Mouse (Mus musculus) embryonic facial prominence, embryonic 12.5 days (tissue): ENCODE measurements around the gene Pknox1. TPM values are rescaled to one million over a fixed set of nuclear protein-coding genes. Genes with fewer than 3 reads are reported as not detected.

ENCODE experiments used
- ATAC-seq: fragments of 200-750 bp; cut with Nextera tagmentation; 2 replicates; pipeline ENCODE4 v1.8.0; 2017; ENCODE audit not compliant: insufficient number of reproducible peaks, insufficient read depth, low FRiP score, low TSS enrichment
- H3K27ac ChIP-seq: fragments of 300-500 bp; sonication (generic); 2 replicates; pipeline ENCODE4 v1.5.1; 2016; ENCODE audit warnings: mild to moderate bottlenecking
- H3K27me3 ChIP-seq: fragments of 300-500 bp; sonication (generic); 2 replicates; pipeline ENCODE4 v1.6.1; 2016; ENCODE audit warnings: mild to moderate bottlenecking, moderate library complexity
- H3K36me3 ChIP-seq: fragments of 300-500 bp; sonication (generic); 2 replicates; pipeline ENCODE4 v1.6.1; 2016; ENCODE audit warnings: mild to moderate bottlenecking
- H3K4me1 ChIP-seq: fragments of 300-500 bp; sonication (generic); 2 replicates; pipeline ENCODE4 v1.6.1; 2016
- H3K4me2 ChIP-seq: fragments of 300-500 bp; sonication (generic); replicated peaks from 2 replicates; pipeline ENCODE4 v1.6.1; 2016; ENCODE audit warnings: mild to moderate bottlenecking, moderate library complexity
- H3K4me3 ChIP-seq: fragments of 300-500 bp; sonication (generic); 2 replicates; pipeline ENCODE4 v1.5.1; 2016; ENCODE audit warnings: mild to moderate bottlenecking
- H3K9ac ChIP-seq: fragments of 300-500 bp; sonication (generic); 2 replicates; pipeline ENCODE4 v1.6.1; 2016; ENCODE audit warnings: mild to moderate bottlenecking, moderate library complexity
- H3K9me3 ChIP-seq: fragments of 300-500 bp; sonication (generic); 2 replicates; pipeline ENCODE4 v1.6.1; 2016; ENCODE audit warnings: mild to moderate bottlenecking, moderate library complexity
- WGBS: fragments of 180-500 bp; shearing (Covaris S2); methylation state at CpG from one replicate; pipeline ENCODE4 v1.1.7; 2016; 5-methylcytosine and 5-hydroxymethylcytosine counted together
- polyA plus RNA-seq: library from polyadenylated mRNA; unstranded; fragments of >200 nt; fragmentation: Nextera tagmentation; extraction: Ambion mirVana; gene quantifications from 2 replicates; pipeline ENCODE4 v1.2.1, GENCODE M21; 2016

The Pknox1 gene
- polyA plus RNA-seq, 1 experiment from 2014 or later = 26.7 TPM

DNA sequence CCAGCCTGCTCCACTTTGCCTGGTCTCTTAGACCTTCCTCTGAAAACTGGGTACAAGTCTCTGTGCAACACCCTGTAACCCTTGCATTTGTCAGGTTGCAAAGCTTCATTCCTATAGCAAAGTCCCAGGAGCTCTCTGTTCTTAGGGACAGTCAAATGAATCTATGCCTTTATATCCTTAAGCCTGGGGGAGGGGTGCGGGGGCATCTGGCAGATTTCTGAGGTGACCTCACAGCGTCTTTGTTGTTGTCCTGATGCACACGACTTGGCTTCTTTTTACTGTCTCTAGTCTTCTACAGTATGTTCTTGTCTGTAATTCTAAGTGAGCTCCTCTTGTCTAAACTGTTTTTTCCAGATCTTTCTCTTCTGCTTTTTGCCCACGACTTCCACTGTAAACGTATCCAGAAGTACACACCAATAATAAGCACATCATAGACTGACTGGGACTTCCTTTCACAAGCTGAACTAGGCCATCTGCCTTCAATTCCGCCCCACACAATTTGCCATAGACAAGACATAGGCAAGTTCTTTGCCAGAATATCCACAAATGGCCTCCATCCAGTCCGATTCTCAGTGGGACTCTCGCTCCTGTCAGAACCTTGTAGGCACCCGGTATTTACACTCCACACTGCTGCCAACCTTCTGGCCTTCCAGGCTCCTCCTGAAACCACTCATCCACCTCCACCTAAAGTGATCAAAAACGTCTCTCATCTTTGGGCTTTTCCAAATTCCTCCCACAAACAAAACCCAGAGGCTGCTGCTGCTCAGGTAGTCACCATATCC, 12.1 kb downstream of the Pknox1 start:
- Histone ChIP-seq H3K4me3 (no peak overlapping the region), H3K36me3 (no peaks in the 10 kb centered on the region), H3K27ac (no peak overlapping the region), H3K4me2 (no peak overlapping the region), H3K4me1 (peaks cover 9% of the 10 kb centered on the region; the same call in 1 of the 2 replicates), H3K9ac (no peak overlapping the region), H3K27me3 (no peaks in the 10 kb centered on the region), H3K9me3 (no peaks in the 10 kb centered on the region)
- ATAC-seq = no peak
- 83% methylated on average over 10 of the region's 10 CpGs for WGBS

DNA sequence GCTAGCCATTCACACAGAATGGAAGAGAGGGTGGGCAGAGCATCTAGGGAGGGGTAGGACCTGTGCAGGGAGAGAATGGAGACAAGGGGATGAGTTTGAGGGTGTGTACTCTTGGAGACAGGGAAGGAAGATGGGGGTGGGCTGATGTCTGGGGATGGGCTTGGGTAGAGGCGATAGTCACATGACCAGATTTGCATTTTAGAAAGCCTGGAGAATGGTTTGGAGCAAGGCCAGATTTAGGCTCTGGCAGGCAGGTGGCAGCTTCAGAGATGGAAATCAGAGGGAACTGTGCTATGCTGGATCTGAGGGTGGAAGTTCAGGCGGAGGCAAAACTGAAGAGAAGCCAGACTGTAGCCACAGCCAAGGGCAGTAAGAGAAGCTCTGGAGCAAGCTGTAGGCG, 15.8 kb downstream of the Pknox1 start:
- Histone ChIP-seq H3K27me3 (no peaks in the 10 kb centered on the region), H3K9ac (no peak overlapping the region), H3K4me1 (peaks cover 9% of the 10 kb centered on the region; the same call in 1 of the 2 replicates), H3K9me3 (no peaks in the 10 kb centered on the region), H3K27ac (no peak overlapping the region), H3K4me3 (no peak overlapping the region), H3K36me3 (0 out of 2 replicates have a peak, but pooled peaks cover 8% of the 10 kb centered on the region), H3K4me2 (no peak overlapping the region)
- WGBS = 56% methylated on average over 3 of the region's 3 CpGs
- ATAC-seq = no peak

DNA sequence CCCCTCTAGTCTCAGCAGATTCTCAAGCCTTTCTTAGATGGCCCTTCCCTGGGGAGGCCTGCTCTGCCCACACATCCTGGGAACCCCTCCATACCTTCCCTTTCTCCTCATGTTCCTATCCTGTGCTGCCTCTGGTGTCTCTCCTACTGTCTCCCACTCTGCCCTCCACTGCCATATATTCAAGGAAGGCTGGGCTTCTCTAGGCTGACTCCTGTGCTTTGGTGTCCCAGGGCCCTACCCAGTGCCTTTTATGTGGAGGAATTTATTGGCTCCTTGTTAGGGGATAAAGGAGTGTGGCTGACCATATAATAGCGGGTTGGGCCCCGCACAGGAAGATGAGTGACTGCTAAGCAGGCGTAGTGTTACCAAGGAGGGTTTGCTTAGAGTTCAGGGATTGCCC, 18.7 kb downstream of the Pknox1 start:
- peaks cover 10% of the 10 kb centered on the region; the same call in 1 of the 2 replicates for H3K36me3 ChIP-seq
- no peak overlapping the region for H3K4me3 ChIP-seq
- ATAC-seq = no peak
- peaks cover 9% of the 10 kb centered on the region; the same call in 1 of the 2 replicates for H3K4me1 ChIP-seq
- no peak overlapping the region for H3K9ac ChIP-seq
- H3K27ac ChIP-seq = no peak overlapping the region
- WGBS = 76% methylated on average over 3 of the region's 3 CpGs
- no peaks in the 10 kb centered on the region for H3K9me3 ChIP-seq
- no peak overlapping the region for H3K4me2 ChIP-seq
- H3K27me3 ChIP-seq = no peaks in the 10 kb centered on the region

DNA sequence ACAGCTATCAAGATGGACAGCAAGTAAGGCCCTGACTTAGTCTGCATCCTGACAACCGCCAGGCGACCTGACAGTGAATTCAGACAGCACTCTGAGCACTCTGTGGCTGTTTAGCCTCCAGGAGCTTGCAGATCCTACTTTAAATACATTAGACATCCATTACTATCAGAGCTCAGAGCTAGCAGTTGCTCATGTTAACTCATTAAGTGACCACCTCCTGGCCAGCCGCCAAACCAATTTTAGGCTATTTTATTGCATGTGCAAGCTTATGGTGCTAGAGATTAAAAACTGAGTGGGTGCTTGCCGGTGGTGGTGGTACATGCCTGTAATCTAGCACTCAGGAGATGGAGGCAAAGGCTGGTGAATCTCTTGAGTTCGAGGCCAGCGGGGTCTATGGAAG, 19.2 kb downstream of the Pknox1 start:
- WGBS = 88% methylated on average over 6 of the region's 6 CpGs
- H3K4me2 ChIP-seq = no peak overlapping the region
- H3K27ac ChIP-seq = no peak overlapping the region

DNA sequence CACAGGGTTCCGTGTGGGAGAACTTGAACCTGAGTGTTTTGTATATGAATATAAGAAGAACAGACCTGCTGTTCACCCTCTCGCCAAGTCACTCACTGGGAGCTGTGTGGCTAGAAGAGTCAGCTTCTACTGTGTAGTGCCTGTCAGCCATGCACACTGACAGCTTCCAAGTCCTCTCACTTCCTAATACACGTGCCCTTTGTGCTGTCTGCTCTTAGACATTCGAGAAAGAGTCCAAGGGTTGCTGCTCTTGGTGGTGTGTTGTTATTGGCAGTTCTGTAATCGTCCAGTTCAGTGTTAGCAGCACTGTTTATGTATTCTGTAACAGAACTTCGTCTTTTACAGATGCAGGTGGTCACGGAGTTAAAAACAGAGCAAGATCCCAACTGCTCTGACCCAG, 23.6 kb downstream of the Pknox1 start:
- no peak for ATAC-seq
- no peak overlapping the region for H3K4me2 ChIP-seq
- no peak overlapping the region for H3K27ac ChIP-seq
- peaks cover 44% of the 10 kb centered on the region for H3K36me3 ChIP-seq
- no peak overlapping the region for H3K4me3 ChIP-seq
- no peaks in the 10 kb centered on the region for H3K9me3 ChIP-seq
- WGBS = 71% methylated on average over 7 of the region's 7 CpGs
- no peak overlapping the region for H3K9ac ChIP-seq
- no peaks in the 10 kb centered on the region for H3K27me3 ChIP-seq
- H3K4me1 ChIP-seq = no peaks in the 10 kb centered on the region

More for the DNA sequence above, 19.2 kb downstream of the Pknox1 start:
- H3K9me3 ChIP-seq = no peaks in the 10 kb centered on the region
- H3K36me3 ChIP-seq = peaks cover 15% of the 10 kb centered on the region; the same call in 1 of the 2 replicates
- no peak overlapping the region for H3K9ac ChIP-seq
- H3K4me3 ChIP-seq = no peak overlapping the region
- no peak for ATAC-seq
- H3K4me1 ChIP-seq = peaks cover 9% of the 10 kb centered on the region; the same call in 1 of the 2 replicates
- H3K27me3 ChIP-seq = no peaks in the 10 kb centered on the region

DNA sequence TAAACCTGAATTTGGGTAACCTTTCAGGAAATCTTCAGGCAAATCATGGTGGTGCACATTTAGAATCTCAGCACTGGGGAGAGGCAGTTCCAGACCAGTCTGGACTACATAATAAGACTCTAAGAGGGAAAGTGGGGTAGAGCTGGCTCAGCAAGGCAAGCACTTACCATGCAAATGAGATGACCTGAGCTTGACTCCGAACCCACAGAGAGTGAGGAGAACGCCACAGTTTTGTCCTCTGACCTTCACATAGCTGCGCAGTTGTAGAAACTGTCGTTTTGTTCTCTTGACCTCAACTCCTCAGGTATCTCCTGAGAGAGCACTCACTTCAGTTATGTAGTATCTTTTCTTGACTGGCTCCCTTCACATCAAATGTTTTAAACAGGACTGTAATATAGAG, 24.2 kb downstream of the Pknox1 start:
- H3K4me2 ChIP-seq = no peak overlapping the region
- H3K36me3 ChIP-seq = peaks cover 47% of the 10 kb centered on the region

DNA sequence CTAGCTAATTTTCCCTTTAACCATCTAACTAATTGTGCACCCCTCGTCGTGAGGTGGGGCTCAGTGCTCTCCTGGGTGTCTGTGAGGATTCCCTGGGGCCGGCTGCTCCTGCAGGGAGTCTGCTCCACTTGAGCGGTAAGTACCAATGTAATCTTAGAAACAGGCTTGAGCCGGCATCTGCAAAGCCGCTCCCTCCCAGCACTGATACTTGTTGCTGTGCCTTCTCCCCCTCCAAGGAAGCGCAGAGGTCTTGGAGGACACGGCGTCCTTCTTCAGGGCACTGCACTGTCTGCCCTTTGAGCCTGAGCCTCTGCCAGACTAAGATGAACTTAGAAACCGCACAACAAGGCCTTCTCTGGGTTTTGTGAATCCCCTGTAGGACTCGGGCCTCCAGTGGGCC, 26.3 kb downstream of the Pknox1 start:
- no peak overlapping the region for H3K4me3 ChIP-seq
- H3K9ac ChIP-seq = no peak overlapping the region
- no peaks in the 10 kb centered on the region for H3K9me3 ChIP-seq
- no peaks in the 10 kb centered on the region for H3K27me3 ChIP-seq
- peaks cover 43% of the 10 kb centered on the region for H3K36me3 ChIP-seq
- WGBS = 80% methylated on average over 11 of the region's 11 CpGs
- no peaks in the 10 kb centered on the region for H3K4me1 ChIP-seq
- H3K4me2 ChIP-seq = no peak overlapping the region
- ATAC-seq = no peak
- H3K27ac ChIP-seq = no peak overlapping the region

More for the DNA sequence above, 24.2 kb downstream of the Pknox1 start:
- H3K4me1 ChIP-seq = no peaks in the 10 kb centered on the region
- no peaks in the 10 kb centered on the region for H3K27me3 ChIP-seq
- no peak overlapping the region for H3K27ac ChIP-seq
- no peak for ATAC-seq
- no peak overlapping the region for H3K9ac ChIP-seq
- no peaks in the 10 kb centered on the region for H3K9me3 ChIP-seq
- no peak overlapping the region for H3K4me3 ChIP-seq
- WGBS = 82% methylated on average over 4 of the region's 4 CpGs

DNA sequence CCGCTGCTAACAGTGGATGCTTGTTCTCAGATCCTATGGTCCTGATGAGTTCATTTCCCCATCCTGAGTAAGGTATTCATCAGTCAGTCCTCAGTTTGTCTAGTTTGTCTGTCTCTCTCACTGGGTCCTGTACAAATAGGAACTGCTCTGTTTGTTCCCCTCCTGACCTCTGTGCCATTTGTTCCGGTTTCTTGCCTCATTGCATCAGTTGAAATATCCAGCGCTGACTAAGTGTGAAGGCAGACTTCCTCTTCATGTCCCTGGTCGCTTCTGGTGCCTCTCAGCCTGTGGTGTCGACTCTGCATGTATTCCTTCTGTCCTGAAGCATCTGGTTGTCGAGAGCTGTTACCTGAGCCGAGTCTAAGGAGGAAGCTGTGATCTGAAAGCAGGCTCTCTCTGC, 30.1 kb downstream of the Pknox1 start:
- 69% methylated on average over 7 of the region's 7 CpGs for WGBS
- H3K36me3 ChIP-seq = peaks cover 39% of the 10 kb centered on the region
- ATAC-seq = no peak

DNA sequence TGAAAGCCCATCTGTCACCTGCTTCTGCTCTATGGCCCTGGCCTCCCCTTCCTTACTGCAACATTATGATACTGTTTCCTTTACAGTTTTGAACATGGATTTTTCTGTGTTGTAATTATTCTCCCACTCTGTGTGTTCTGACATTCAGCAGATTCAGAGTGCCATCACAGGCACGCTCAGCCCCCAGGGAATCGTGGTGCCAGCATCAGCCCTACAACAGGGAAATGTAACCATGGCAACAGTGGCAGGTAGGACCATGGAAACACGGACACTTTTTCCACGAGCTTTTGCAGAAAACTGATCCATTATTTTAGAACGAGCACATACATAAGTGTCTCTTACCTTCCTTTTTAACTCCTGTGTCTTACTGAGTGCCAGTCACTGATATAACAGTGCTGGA, 30.5 kb downstream of the Pknox1 start:
- Histone ChIP-seq H3K27me3 (no peaks in the 10 kb centered on the region), H3K4me1 (no peaks in the 10 kb centered on the region), H3K4me2 (no peak overlapping the region), H3K27ac (no peak overlapping the region), H3K9me3 (no peaks in the 10 kb centered on the region), H3K4me3 (no peak overlapping the region), H3K9ac (no peak overlapping the region), H3K36me3 (peaks cover 40% of the 10 kb centered on the region)
- ATAC-seq = no peak
- 83% methylated on average over 5 of the region's 5 CpGs for WGBS

More for the DNA sequence above, 30.1 kb downstream of the Pknox1 start:
- no peaks in the 10 kb centered on the region for H3K27me3 ChIP-seq
- no peaks in the 10 kb centered on the region for H3K4me1 ChIP-seq
- H3K9me3 ChIP-seq = no peaks in the 10 kb centered on the region
- H3K4me2 ChIP-seq = no peak overlapping the region
- H3K4me3 ChIP-seq = no peak overlapping the region
- no peak overlapping the region for H3K9ac ChIP-seq
- no peak overlapping the region for H3K27ac ChIP-seq

DNA sequence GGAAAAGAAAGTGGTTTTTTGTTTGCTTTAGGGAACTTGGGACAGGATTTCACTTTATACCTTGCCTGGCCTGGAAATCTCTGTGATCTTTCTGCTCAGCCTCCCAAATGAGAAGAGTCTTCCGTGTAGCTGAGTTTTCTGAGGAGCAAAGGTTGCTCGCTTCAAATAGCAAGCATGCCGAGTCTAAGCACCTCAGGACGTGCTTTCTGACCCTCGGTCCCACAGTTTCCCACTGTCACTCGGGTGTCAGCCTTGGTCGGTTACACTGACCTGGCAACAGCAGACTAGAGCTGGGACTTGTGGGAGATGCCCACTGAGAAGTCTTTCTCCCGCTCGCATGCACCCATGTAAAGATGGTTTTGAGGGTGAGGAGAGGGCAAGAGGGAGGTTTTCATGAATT, 33.4 kb downstream of the Pknox1 start:
- 91% methylated on average over 9 of the region's 9 CpGs for WGBS
- ATAC-seq = no peak
- no peak overlapping the region for H3K4me3 ChIP-seq
- no peak overlapping the region for H3K9ac ChIP-seq
- no peaks in the 10 kb centered on the region for H3K9me3 ChIP-seq
- no peaks in the 10 kb centered on the region for H3K4me1 ChIP-seq
- no peak overlapping the region for H3K27ac ChIP-seq
- no peak overlapping the region for H3K4me2 ChIP-seq
- no peaks in the 10 kb centered on the region for H3K27me3 ChIP-seq
- H3K36me3 ChIP-seq = peaks cover 35% of the 10 kb centered on the region

DNA sequence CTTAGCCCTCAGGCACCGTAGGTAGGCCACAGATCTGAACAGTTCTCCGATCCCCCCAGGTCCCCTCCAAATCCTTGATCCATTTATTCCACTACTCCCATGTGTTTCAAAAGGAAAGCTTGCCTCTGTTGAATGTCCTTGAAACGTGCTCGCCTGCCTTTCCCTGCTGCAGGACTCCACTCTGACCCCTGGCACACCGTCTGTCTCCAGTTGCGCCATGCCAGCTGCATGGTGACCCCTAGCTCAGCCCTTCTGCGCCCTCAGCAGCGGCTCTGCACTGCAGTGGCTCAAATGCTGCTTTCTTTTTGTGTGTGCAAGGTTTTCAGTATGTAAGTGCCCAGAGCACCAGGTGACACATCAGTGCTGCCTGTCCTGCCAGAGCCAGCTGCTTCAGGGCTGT, 34.1 kb downstream of the Pknox1 start:
- Histone ChIP-seq H3K4me3 (no peak overlapping the region), H3K27me3 (no peaks in the 10 kb centered on the region), H3K4me2 (no peak overlapping the region), H3K36me3 (peaks cover 40% of the 10 kb centered on the region), H3K27ac (no peak overlapping the region), H3K9me3 (no peaks in the 10 kb centered on the region), H3K4me1 (no peaks in the 10 kb centered on the region), H3K9ac (no peak overlapping the region)
- no peak for ATAC-seq
- WGBS = 84% methylated on average over 8 of the region's 8 CpGs

DNA sequence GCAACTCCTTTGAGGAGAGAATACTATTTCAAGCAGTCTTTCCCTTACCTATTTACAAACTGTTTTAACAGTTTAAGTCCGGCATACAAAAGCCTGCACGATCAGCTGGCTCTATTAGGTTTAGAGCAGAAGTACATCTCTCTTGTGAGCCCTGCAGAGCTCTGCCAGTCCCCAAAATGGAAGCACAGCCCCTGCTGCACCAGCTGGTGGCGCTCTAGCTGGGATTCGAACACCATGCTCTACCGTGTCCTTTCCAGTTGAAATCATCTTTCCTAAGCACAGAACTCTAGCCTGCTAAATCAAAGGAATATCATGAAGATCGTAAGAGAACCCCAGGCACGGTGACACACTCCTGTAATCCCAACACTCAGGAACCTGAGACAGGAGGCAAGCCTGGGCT, 41.9 kb downstream of the Pknox1 start:
- H3K36me3 ChIP-seq = peaks cover 33% of the 10 kb centered on the region
- no peak overlapping the region for H3K4me2 ChIP-seq
- no peak for ATAC-seq
- 80% methylated on average over 7 of the region's 7 CpGs for WGBS
- no peak overlapping the region for H3K4me3 ChIP-seq
- H3K4me1 ChIP-seq = no peaks in the 10 kb centered on the region
- no peak overlapping the region for H3K9ac ChIP-seq
- H3K27ac ChIP-seq = no peak overlapping the region
- H3K27me3 ChIP-seq = no peaks in the 10 kb centered on the region
- H3K9me3 ChIP-seq = no peaks in the 10 kb centered on the region
